Mouse (Mus musculus): ENCODE results near the gene Adgrg3. TPM values are rescaled to one million over a fixed set of nuclear protein-coding genes. Genes with fewer than 3 reads are reported as not detected.

Adgrg3 gene
- polyA plus RNA-seq, 1 experiment from 2014 or later, result 0.96 TPM

- WGBS, result 7% methylated on average over 10 of the region's 10 CpGs
- Histone ChIP-seq H3K36me3 (no peaks in the 10 kb centered on the region), H3K27ac (peak overlapping the region; percentile 70), H3K9me3 (no peaks in the 10 kb centered on the region), H3K27me3 (no peaks in the 10 kb centered on the region), H3K4me1 (replicated peaks) (peaks cover 67% of the 10 kb centered on the region), H3K9ac (replicated peaks) (peak overlapping the region; percentile 43), H3K4me3 (replicated peaks) (no peak overlapping the region), H3K4me2 (replicated peaks) (peak overlapping the region; percentile 39)
- ATAC-seq, result peak; percentile 70
Measured at GRCm38 (mm10) chr8:94983881-94984516, 33.5 kb upstream of the Adgrg3 start.

- peaks cover 67% of the 10 kb centered on the region for H3K4me1 ChIP-seq (replicated peaks)
- H3K4me3 ChIP-seq (replicated peaks), result no peak overlapping the region
- peak overlapping the region; percentile 70; the same call in 1 of the 2 replicates for H3K27ac ChIP-seq
- H3K9me3 ChIP-seq, result no peaks in the 10 kb centered on the region
- H3K27me3 ChIP-seq, result no peaks in the 10 kb centered on the region
- no peak overlapping the region for H3K9ac ChIP-seq (replicated peaks)
- WGBS, result 93% methylated on average over 6 of the region's 6 CpGs
- no peaks in the 10 kb centered on the region for H3K36me3 ChIP-seq
- ATAC-seq, result no peak
- no peak overlapping the region for H3K4me2 ChIP-seq (replicated peaks)
Measured at GRCm38 (mm10) chr8:94985023-94985422, 32.5 kb upstream of the Adgrg3 start.

DNA sequence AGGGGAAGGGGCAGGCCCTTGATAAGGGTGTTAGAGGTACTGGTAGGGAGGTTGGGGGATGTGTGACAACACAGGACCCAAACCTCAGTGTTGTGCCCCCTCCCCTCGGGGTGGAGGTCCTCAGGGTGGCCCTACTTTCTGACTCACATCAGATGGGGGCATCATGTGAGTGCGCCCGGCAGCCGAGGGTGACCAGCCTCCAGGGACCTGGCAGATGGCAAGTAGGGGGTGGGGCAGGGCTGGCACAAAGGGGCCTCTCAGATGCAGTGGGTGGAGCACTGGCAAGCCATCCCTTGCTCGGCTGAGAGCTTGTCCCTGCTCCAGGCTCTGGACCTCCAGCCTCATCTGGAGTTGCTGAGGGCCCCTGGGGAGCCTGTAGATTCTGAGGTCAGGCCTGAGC is 30.8 kb upstream of the Adgrg3 start:
- no peaks in the 10 kb centered on the region for H3K36me3 ChIP-seq
- H3K9ac ChIP-seq (replicated peaks), result no peak overlapping the region
- no peak overlapping the region for H3K4me3 ChIP-seq (replicated peaks)
- H3K9me3 ChIP-seq, result no peaks in the 10 kb centered on the region
- peaks cover 69% of the 10 kb centered on the region for H3K4me1 ChIP-seq (replicated peaks)
- 44% methylated on average over 5 of the region's 5 CpGs for WGBS
- H3K4me2 ChIP-seq (replicated peaks), result peak overlapping the region; percentile 7; the same call in 1 of the 2 replicates
- no peaks in the 10 kb centered on the region for H3K27me3 ChIP-seq
- ATAC-seq, result no peak
- no peak overlapping the region for H3K27ac ChIP-seq

- no peak overlapping the region for H3K9ac ChIP-seq (replicated peaks)
- H3K27me3 ChIP-seq, result no peaks in the 10 kb centered on the region
- ATAC-seq, result no peak
- 84% methylated on average over 7 of the region's 7 CpGs for WGBS
- H3K36me3 ChIP-seq, result no peaks in the 10 kb centered on the region
- H3K4me1 ChIP-seq (replicated peaks), result peaks cover 69% of the 10 kb centered on the region
- H3K9me3 ChIP-seq, result no peaks in the 10 kb centered on the region
- H3K4me2 ChIP-seq (replicated peaks), result no peak overlapping the region
- H3K4me3 ChIP-seq (replicated peaks), result no peak overlapping the region
- H3K27ac ChIP-seq, result no peak overlapping the region
Measured at GRCm38 (mm10) chr8:94987553-94987952, 29.9 kb upstream of the Adgrg3 start.

GRCm38 (mm10) chr8:94988619-94989018 is 28.9 kb upstream of the Adgrg3 start:
- H3K9ac ChIP-seq (replicated peaks), result no peak overlapping the region
- no peak overlapping the region for H3K27ac ChIP-seq
- H3K36me3 ChIP-seq, result no peaks in the 10 kb centered on the region
- H3K9me3 ChIP-seq, result no peaks in the 10 kb centered on the region
- H3K27me3 ChIP-seq, result no peaks in the 10 kb centered on the region
- WGBS, result 84% methylated on average over 6 of the region's 6 CpGs
- peaks cover 69% of the 10 kb centered on the region for H3K4me1 ChIP-seq (replicated peaks)
- H3K4me3 ChIP-seq (replicated peaks), result no peak overlapping the region
- no peak overlapping the region for H3K4me2 ChIP-seq (replicated peaks)
- ATAC-seq, result no peak

GRCm38 (mm10) chr8:94989711-94990110 is 27.8 kb upstream of the Adgrg3 start:
- no peak overlapping the region for H3K27ac ChIP-seq
- peaks cover 62% of the 10 kb centered on the region for H3K4me1 ChIP-seq (replicated peaks)
- no peaks in the 10 kb centered on the region for H3K9me3 ChIP-seq
- H3K4me2 ChIP-seq (replicated peaks), result no peak overlapping the region
- H3K27me3 ChIP-seq, result no peaks in the 10 kb centered on the region
- WGBS, result 91% methylated on average over 4 of the region's 4 CpGs
- H3K9ac ChIP-seq (replicated peaks), result no peak overlapping the region
- no peak for ATAC-seq
- no peak overlapping the region for H3K4me3 ChIP-seq (replicated peaks)
- H3K36me3 ChIP-seq, result no peaks in the 10 kb centered on the region

DNA sequence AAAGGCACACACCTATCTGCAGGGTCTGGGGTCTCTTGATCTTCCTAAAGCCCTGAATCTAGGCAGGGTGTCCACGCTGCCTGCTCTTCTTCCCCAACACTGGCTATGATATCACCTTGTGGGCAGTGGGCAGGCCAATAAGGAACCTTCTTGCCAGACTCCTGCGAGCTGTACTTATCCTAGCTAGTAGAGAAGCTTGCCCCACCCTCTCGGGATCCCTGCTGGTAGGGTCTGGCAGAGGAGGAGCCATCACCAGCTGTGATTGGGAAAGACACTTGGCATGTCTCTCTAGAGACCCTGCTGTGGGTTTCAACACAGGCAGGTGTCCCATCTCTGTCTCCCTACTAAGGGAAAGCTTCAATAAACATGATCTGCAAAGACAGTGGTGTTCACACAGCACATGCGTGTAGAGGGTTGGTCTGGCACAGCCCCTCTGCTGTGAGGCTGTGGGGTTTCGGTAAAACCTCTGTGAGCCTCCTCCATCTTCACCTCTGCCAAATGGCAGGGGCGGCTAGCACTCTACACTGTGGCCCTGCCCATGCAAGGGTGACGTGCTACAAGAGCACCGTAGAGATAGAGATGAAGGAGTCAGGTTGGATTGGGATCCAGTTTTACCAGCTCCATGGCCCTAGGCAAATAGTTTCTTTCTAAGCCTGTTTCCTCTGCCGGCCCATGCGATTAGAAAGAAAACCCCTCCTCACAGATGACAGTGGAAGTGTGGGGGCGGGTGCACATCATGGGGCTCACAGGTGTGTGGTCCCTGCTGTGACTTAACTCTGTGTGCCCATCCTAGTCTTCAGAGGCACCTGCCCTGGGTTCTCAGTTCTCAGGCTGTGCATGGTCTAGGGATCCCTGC is 26.7 kb upstream of the Adgrg3 start:
- Histone ChIP-seq H3K9me3 (no peaks in the 10 kb centered on the region), H3K4me1 (replicated peaks) (peaks cover 53% of the 10 kb centered on the region), H3K36me3 (no peaks in the 10 kb centered on the region), H3K4me3 (replicated peaks) (no peak overlapping the region), H3K27ac (0 out of 2 replicates have a peak overlapping the region, but pooled peaks have one; percentile 96), H3K4me2 (replicated peaks) (no peak overlapping the region), H3K27me3 (no peaks in the 10 kb centered on the region), H3K9ac (replicated peaks) (no peak overlapping the region; the same call in 1 of the 2 replicates)
- 77% methylated on average over 11 of the region's 11 CpGs for WGBS
- no peak for ATAC-seq

DNA sequence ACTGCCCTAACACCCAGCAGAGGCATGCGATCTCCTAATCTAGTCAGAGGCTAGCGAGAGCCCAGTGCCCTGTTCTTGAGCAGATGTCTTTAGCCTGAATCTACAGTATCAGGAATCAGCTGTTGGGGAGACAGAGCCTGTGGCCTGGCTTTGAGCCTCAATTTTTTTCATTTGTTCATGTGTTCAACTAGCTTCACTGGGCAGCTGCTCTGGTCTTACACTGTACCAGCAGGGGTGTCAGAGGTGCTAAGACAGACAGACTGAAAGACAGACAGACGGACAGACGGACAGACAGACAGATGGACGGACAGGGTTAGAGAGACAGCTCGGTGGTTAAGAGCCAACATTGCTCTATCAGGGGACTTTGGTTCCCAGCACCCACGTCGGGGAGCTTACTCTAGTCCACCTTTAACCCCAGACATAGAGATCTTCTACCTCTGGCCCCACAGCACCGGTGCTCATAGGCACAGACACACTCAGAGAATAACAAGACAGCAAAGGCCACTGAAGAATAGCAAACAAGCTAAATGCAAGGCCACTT is 26.0 kb upstream of the Adgrg3 start:
- Histone ChIP-seq H3K27me3 (no peaks in the 10 kb centered on the region), H3K9me3 (no peaks in the 10 kb centered on the region), H3K9ac (replicated peaks) (no peak overlapping the region), H3K4me2 (replicated peaks) (no peak overlapping the region), H3K4me1 (replicated peaks) (peaks cover 51% of the 10 kb centered on the region), H3K36me3 (no peaks in the 10 kb centered on the region), H3K27ac (peak overlapping the region; percentile 96; the same call in 1 of the 2 replicates), H3K4me3 (replicated peaks) (no peak overlapping the region)
- 87% methylated on average over 9 of the region's 9 CpGs for WGBS
- no peak for ATAC-seq

DNA sequence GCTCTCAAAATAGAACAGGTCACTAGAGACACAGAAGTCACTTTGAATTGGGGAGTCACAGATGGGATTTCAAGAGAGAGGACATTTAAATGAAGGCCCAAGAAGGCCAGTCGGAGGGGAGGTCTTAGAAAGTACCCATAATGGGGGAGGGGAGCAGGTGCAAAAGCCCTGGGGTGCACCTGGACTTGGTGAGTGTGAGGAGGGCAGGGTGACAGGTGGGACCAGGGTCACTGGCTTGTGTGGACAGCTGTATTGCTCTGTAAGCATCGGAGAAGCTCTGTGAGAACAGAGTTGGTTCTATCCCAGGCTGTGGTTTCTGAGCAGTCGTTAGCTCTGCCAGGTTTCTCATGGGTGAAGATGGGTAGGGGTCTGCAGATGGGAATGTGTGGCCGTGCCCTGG is 25.5 kb upstream of the Adgrg3 start:
- 69% methylated on average over 4 of the region's 4 CpGs for whole genome bisulfite sequencing
- peak overlapping the region; percentile 1; the same call in 1 of the 2 replicates for H3K9ac ChIP-seq (replicated peaks)

DNA sequence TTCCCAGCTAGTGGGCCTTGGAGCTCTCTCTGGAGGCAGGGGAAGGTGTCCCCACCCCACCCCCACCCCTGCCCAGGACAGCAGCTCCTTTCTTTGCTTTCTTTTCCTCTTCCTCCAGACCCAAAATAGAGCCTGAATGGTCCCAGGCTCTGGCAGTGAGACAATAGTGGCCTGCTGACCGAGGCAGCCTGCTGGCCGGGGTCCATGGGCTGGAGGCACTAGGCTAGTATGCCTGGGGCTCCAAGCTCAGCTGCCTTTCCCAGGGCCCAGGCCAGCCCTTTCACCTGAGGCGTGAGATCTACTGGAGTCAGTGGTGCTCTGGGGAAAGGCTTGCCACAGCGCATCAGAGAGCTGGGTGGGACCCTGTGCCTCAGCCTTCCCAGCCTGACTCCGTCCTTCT is 25.0 kb upstream of the Adgrg3 start:
- H3K27ac ChIP-seq, result peak overlapping the region; percentile 96
- H3K4me1 ChIP-seq (replicated peaks), result peaks cover 51% of the 10 kb centered on the region
- no peaks in the 10 kb centered on the region for H3K9me3 ChIP-seq
- 35% methylated on average over 5 of the region's 5 CpGs for WGBS
- H3K9ac ChIP-seq (replicated peaks), result peak overlapping the region; percentile 1; the same call in 1 of the 2 replicates
- H3K4me3 ChIP-seq (replicated peaks), result no peak overlapping the region
- H3K27me3 ChIP-seq, result no peaks in the 10 kb centered on the region
- H3K36me3 ChIP-seq, result no peaks in the 10 kb centered on the region
- H3K4me2 ChIP-seq (replicated peaks), result peak overlapping the region; percentile 98; the same call in 1 of the 2 replicates
- no peak for ATAC-seq

More for the DNA sequence above, 25.5 kb upstream of the Adgrg3 start:
- Histone ChIP-seq H3K4me3 (replicated peaks) (no peak overlapping the region), H3K27ac (peak overlapping the region; percentile 96), H3K9me3 (no peaks in the 10 kb centered on the region), H3K4me2 (replicated peaks) (no peak overlapping the region), H3K4me1 (replicated peaks) (peaks cover 51% of the 10 kb centered on the region), H3K36me3 (no peaks in the 10 kb centered on the region), H3K27me3 (no peaks in the 10 kb centered on the region)
- ATAC-seq, result no peak

DNA sequence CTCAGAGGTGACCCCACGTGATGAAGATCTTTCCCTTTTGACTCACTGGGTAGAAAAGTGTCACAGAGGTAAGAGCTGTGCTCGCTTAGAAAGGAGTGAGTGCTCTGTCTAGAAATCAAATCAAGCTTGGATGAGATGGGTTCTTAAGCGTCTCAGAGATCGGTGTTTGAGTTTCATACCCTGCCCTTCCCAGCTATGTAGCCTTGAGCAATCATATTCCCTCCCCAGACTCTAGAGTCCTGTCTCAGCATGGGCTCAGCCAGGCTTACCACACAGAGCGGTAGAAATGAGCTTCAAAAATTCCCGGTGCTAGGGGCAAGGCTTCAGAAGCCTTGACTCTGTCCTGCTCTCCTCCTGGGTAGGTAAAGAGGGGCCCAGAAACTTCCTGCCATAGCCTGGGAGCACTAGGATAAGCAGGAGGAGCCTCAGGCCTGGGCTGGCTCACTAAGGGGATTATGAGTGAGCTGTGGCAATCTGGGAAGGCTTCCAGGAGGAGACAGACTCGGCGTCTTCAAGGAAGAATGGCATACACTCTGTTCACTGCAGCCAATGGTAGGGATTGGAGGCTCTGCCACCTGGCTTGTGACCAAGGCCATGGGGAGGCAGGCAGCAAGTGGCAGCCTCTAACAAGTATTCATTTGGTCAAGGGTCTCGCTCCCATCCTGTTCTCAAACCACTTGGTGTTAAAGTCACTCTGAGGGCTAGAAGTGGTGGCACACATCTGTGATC is 24.3 kb upstream of the Adgrg3 start:
- Histone ChIP-seq H3K4me2 (replicated peaks) (peak overlapping the region; percentile 98), H3K4me3 (replicated peaks) (no peak overlapping the region), H3K9me3 (no peaks in the 10 kb centered on the region), H3K36me3 (no peaks in the 10 kb centered on the region), H3K27ac (peak overlapping the region; percentile 96), H3K4me1 (replicated peaks) (peaks cover 56% of the 10 kb centered on the region), H3K27me3 (no peaks in the 10 kb centered on the region), H3K9ac (replicated peaks) (peak overlapping the region; percentile 97)
- ATAC-seq, result no peak; the same call in 1 of the 2 replicates
- WGBS, result 54% methylated on average over 9 of the region's 9 CpGs

Data from midbrain, embryonic 13.5 days (tissue).